Mouse (Mus musculus): ENCODE measurements at regions not wholly inside any gene's neighbourhood (a gene's known extent, or its start where the extent isn't known, plus 50 kb on each side); places are given as distances from the start of the nearest gene placed in this dataset.

- H3K4me3 ChIP-seq = no peak overlapping the region
- H3K27ac ChIP-seq = no peak overlapping the region
- DNase-seq (ENCODE audit: extremely low spot score in 1 of 2, low spot score in 2 of 2) = no peak
- no peak for TF ChIP-seq CTCF (IDR thresholded peaks at IDR 0.05)
- intact Hi-C loops (cut with DNase I) = no loop called here
Measured at GRCm38 (mm10) chr10:111579481-111579880, 73.4 kb downstream of the Phlda1 start.

DNA sequence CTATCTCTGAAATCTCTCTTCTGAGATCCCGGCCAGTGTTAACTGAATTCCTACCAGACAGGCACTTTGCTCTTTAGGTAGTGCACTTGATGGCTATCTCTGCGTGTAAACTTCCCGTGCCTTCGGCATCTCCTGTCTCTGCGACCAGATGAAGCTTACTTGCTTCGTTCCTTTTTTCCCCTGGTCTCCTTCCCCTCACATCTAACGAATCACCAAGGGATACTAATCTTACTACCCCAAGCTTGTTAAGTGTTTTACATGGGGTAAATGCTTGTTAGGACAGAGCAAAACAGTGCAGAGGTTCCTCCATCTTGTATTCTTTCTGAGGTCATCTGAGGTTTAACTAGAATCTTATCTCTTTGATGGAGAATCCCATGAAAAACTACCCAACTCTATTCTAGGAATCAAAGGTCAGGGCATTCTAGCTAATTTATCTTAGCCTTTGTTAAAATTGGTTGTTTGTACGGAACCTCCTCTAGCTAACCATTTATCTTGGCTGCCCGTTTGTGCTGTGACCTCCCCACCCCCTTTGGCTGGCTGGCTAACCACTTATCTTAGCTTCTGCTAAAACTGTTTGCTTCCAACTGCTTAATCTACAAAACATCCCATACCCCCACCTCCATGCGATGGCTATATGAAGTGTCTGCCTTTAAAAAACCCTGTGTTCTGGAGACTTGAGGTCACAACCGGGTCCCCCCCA, 74.5 kb downstream of the Phlda1 start:
- Histone ChIP-seq H3K4me3 (no peak overlapping the region), H3K27ac (no peak overlapping the region)
- no peak for TF ChIP-seq CTCF (IDR thresholded peaks at IDR 0.05)
- intact Hi-C loops (cut with DNase I) = no loop called here
- DNase-seq (ENCODE audit: extremely low spot score in 1 of 2, low spot score in 2 of 2) = no peak

DNA sequence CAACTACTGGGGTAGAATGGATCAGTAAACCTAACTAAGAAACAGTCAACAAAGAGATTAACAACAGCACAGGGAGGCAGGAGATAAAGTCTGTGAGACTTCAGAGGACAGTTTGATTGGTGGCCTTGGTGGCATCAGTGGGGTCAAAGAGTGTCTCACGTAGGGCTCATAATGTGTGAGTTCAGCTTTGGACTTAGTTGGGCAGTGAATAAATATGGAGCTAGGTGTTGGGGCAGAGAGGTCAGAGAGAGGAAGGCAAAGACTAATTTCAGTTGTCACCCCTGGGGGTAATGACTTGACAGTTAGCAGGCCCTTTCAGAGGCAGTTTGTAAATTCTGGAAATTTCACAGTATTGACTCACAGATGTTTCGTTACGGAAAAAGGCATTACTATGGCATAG, 75.8 kb downstream of the Phlda1 start:
- DNase-seq (ENCODE audit: extremely low spot score in 1 of 2, low spot score in 2 of 2) = no peak
- no peak overlapping the region for H3K27ac ChIP-seq
- no peak for TF ChIP-seq CTCF (IDR thresholded peaks at IDR 0.05)
- intact Hi-C loops (cut with DNase I) = no loop called here
- no peak overlapping the region for H3K4me3 ChIP-seq

GRCm38 (mm10) chr10:111582321-111583123, 76.4 kb downstream of the Phlda1 start:
- no peak overlapping the region for H3K27ac ChIP-seq
- no peak for DNase-seq (ENCODE audit: extremely low spot score in 1 of 2, low spot score in 2 of 2)
- TF ChIP-seq CTCF (IDR thresholded peaks at IDR 0.05) = no peak
- intact Hi-C loops (cut with DNase I) = no loop called here
- no peak overlapping the region for H3K4me3 ChIP-seq

DNA sequence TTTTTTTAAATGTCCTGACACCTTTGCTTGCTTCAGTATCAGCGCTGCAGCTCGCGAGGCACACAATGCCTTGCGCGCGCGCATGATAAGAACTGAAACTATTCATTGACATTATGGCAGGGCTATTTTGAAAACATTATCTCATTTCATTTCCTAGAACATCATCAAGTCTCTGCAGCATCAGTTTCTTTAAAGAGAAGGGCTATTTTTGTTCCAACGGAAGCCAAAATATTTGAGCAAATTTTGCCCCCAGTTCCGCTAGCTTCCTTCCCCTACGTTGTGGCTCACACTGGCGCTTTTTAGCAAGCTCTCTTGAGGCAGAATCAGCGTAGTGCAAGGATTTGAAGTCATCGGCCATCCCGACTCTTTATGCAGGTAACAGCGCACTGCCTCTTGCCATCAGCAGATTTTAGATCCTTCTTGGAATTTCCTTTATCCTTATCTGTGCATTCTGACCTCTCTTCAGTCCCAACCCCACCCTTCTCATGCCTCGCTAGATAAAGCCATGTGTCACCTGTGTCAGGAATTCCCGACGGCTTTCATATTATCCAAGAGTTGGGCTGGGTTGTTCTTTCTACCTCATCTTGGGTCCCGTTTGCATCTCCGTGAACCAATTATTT, 77.1 kb downstream of the Phlda1 start:
- no peak overlapping the region for H3K4me3 ChIP-seq
- no peak for TF ChIP-seq CTCF (IDR thresholded peaks at IDR 0.05)
- intact Hi-C loops (cut with DNase I) = no loop called here

GRCm38 (mm10) chr10:111583744-111584152, 77.7 kb downstream of the Phlda1 start:
- intact Hi-C loops (cut with DNase I) = no loop called here
- no peak overlapping the region for H3K4me3 ChIP-seq
- DNase-seq (ENCODE audit: extremely low spot score in 1 of 2, low spot score in 2 of 2) = no peak
- H3K27ac ChIP-seq = no peak overlapping the region
- no peak for TF ChIP-seq CTCF (IDR thresholded peaks at IDR 0.05)

More for the DNA sequence above, 77.1 kb downstream of the Phlda1 start:
- H3K27ac ChIP-seq = no peak overlapping the region
- no peak for DNase-seq (ENCODE audit: extremely low spot score in 1 of 2, low spot score in 2 of 2)

- H3K27ac ChIP-seq = no peak overlapping the region
- H3K4me3 ChIP-seq = no peak overlapping the region
- intact Hi-C loops (cut with DNase I) = loop anchor here (1.0 kb wide), 1 partner anchor 49 kb away; no protein-coding TSS in a partner anchor
- DNase-seq (ENCODE audit: extremely low spot score in 1 of 2, low spot score in 2 of 2) = no peak
- no peak for TF ChIP-seq CTCF (IDR thresholded peaks at IDR 0.05)
Measured at GRCm38 (mm10) chr10:111587891-111588611, 82.0 kb downstream of the Phlda1 start.

GRCm38 (mm10) chr10:111589186-111589585, 83.1 kb downstream of the Phlda1 start:
- TF ChIP-seq CTCF (IDR thresholded peaks at IDR 0.05) = no peak
- intact Hi-C loops (cut with DNase I) = no loop called here
- no peak for DNase-seq (ENCODE audit: extremely low spot score in 1 of 2, low spot score in 2 of 2)
- H3K27ac ChIP-seq = no peak overlapping the region
- H3K4me3 ChIP-seq = no peak overlapping the region

- Histone ChIP-seq H3K4me3 (no peak overlapping the region), H3K27ac (no peak overlapping the region)
- intact Hi-C loops (cut with DNase I) = no loop called here
- no peak for DNase-seq (ENCODE audit: extremely low spot score in 1 of 2, low spot score in 2 of 2)
- TF ChIP-seq CTCF (IDR thresholded peaks at IDR 0.05) = no peak
Measured at GRCm38 (mm10) chr10:111592416-111593149, 86.5 kb downstream of the Phlda1 start.

DNA sequence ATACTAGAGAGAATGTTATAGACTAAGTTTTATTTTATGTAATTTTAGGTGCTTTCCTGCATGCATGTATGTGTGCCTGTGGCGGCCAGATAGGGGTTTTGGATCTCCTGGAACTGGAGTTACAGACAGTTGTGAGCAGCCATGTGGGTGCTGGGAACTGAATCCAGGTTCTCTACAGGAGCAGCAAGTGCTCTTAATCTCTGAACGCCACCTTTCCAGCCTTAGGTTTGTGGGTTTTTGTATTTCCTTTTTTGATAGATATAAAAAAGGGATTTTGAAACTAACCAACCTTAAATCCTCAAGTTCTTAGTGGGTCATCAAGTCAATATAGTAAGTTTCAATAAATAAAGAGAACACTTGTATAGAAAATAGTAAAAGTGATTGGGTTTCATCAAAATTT, 87.2 kb downstream of the Phlda1 start:
- no peak for DNase-seq (ENCODE audit: extremely low spot score in 1 of 2, low spot score in 2 of 2)
- Histone ChIP-seq H3K4me3 (no peak overlapping the region), H3K27ac (no peak overlapping the region)
- no peak for TF ChIP-seq CTCF (IDR thresholded peaks at IDR 0.05)
- intact Hi-C loops (cut with DNase I) = no loop called here

- no peak for TF ChIP-seq CTCF (IDR thresholded peaks at IDR 0.05)
- intact Hi-C loops (cut with DNase I) = no loop called here
Measured at GRCm38 (mm10) chr10:111594171-111594570, 88.1 kb downstream of the Phlda1 start.

More at GRCm38 (mm10) chr10:111594171-111594570, 88.1 kb downstream of the Phlda1 start:
- no peak overlapping the region for H3K4me3 ChIP-seq
- DNase-seq (ENCODE audit: extremely low spot score in 1 of 2, low spot score in 2 of 2) = no peak
- H3K27ac ChIP-seq = no peak overlapping the region

Measured in left cerebral cortex, adult 2 months (tissue).